Mouse (Mus musculus): ENCODE results near the gene Lingo1.

The Lingo1 gene

GRCm38 (mm10) chr9:56776881-56777801, 19.1 kb downstream of the Lingo1 start:
- DNase-seq (ENCODE audit: low read depth, low spot score): no peak

DNA sequence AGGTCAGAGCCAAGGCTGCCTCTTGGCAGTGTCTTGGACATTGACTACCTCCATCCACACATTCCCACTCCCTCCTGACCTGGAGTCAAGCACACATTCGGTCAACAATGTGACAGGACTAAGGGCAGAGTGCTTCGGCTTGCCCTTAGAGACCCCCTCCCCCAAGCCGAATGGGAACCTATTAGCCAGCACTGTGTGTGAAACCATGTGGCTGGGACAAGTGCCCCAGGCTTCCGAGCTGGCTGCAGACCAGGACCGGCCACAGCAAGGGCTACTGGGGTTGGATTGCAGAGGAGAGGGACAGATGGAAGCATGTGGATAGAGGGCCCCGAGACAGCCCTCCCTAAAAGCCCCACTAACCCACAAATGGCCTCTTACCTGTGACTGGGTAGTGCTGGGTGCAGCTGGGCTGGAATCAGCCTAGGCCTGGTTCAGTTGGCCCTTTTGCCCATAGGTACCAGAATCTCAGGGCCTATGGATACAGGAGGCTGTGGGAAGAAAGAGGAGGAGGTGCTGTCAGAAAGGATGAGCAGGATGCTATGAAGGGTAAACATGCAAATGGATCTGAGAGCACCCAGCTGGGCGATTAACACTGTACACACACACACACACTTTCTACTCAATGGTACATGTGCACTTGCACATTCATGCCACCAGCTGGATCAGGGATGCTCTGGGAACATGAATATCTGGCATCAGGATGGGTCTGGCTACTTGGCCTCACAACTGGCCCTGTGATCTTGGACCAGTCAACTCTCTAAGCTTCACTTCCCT, 20.9 kb downstream of the Lingo1 start:
- DNase-seq (ENCODE audit: low read depth, low spot score): no peak

- DNase-seq (ENCODE audit: low read depth, low spot score): no peak
Measured at GRCm38 (mm10) chr9:56774231-56774630, 22.0 kb downstream of the Lingo1 start.

DNA sequence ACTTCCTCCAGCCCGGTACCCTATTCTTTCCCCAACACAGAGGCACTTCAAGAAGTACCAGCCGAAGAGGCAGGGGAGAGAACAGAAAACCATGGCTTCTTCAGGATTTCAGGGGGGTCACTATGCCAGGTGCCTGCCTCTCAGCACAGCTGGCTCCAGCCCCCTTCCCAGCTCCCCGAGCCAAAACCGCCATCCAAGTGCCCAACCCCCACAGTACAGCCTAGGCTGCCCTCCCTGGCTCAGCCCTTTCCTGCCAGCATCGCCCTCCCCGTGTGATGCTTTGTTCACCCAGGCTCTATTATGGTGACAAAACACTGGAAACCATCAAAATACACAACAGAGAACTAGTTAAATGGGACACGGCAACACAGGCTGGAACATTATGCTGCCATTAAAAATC, 22.6 kb downstream of the Lingo1 start:
- DNase-seq (ENCODE audit: low read depth, low spot score): no peak

GRCm38 (mm10) chr9:56767653-56768136, 28.6 kb downstream of the Lingo1 start:
- DNase-seq (ENCODE audit: low read depth, low spot score): no peak

DNA sequence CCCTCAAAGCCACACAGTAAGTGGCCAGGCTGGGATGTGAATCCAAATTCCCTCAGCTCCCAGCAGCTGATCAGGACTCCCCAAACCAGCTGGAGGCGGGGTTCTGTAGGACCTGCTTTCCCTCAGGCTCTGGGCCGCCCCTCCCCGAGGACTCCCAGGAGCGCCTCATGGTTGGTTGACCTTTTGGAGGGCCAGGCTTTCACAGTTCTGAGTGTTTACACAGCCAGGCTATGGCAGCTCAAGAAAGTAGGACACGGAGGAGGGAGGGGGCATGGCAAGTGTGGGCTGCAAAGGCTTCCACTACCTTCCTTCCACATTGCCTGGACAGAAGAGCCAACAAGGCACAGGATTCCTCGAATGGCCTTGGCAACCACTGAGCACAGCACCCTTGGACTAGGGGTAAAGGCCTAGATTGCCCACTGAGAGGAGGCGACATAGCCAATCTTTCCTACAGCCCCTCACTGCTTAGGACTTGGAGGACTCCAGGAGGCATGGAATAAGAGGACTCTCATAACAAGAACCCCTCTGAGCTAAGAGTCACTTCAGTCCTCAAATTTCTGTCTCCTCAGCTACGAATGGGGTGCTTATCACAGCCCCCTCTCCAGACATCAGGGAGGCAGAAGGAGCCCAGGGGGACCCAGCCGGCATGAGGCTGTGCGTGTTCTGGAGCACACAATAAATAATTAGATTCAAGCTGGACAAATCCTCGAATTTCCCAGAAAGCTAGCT, 29.5 kb downstream of the Lingo1 start:
- no peak for DNase-seq (ENCODE audit: low read depth, low spot score)

DNA sequence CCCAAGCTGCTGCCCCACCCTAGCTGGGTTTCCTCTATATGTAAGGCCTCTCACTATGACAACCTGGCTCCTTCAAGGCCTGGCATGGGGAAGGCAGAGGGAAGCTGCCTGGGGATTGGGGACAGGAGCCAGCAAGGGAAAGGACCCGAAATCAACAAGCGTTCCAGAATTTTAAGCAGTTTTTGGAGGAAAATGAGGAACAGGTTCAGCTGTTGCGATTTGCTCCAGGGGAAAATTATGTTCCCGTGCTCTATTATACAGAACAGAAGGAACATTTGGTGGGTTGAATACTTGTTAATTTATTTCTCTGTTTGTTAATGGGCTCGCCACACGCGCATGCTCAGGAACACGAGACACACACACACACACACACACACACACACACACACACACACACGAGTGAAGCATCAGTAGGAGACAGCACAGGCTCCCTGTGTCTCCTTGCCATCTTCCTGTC, 34.1 kb downstream of the Lingo1 start:
- DNase-seq (ENCODE audit: low read depth, low spot score): no peak

DNA sequence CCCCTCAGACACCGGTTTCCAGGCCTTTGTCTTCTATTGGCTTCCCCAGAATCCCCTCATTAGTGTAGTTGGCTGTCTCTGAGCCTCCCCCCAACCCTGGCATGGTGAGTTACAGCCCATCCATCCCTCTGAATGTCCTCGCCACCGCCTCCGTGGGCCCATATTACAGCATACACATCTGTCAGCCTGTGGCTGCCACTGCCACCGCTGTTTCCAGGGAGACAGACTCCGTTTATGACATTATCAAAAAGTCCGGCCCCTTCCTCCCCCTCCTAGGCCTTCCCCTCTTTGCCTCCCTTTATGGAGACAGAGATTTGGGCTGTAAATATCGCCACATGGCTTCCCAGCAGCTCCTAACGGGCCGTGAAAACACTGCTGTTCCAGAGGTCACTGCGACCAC, 38.5 kb downstream of the Lingo1 start:
- no peak for DNase-seq (ENCODE audit: low read depth, low spot score)

DNA sequence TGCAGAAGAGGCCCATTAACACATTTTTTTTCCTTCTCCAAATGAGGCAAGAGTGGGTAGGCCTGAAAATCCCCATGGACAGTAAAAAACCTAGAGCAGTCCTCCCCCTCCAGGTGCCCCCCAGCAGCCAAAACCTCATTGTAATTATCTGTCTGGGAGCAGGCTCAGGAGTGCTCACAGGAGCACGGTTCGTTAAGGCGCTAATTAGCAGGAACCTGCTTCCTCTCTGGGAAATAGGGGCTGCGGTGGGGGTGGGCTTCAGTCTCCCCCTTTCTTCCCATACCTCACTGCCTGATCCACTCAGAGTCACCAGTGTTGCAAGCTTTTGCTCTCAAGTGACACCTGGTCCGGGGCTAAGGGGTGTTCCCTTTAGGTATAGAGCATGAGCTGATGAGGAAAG, 41.1 kb downstream of the Lingo1 start:
- no peak for DNase-seq (ENCODE audit: low read depth, low spot score)

- no peak for DNase-seq (ENCODE audit: low read depth, low spot score)
Measured at GRCm38 (mm10) chr9:56753386-56753785, 42.9 kb downstream of the Lingo1 start.

DNA sequence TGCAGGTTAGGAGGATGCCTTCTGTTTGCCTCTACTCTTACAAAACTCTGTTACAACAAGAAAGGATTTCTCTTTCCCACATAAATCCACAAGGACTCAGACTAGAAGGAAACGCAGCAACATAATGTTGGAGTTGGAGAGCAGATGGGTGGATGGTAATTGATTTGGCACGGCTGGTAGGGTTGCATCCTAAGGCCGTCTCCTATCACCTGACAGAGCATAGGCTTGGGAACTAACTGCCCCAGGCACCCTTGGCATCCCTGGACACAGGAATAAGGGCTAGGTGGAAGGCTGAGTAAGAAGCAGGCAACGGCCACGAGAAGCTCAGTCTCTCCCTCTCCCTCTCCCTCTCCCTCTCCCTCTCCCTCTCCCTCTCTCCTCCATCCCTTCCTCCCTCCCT, 48.2 kb downstream of the Lingo1 start:
- no peak for DNase-seq (ENCODE audit: low read depth, low spot score)

- no peak for DNase-seq (ENCODE audit: low read depth, low spot score)
Measured at GRCm38 (mm10) chr9:56746926-56747294, 49.4 kb downstream of the Lingo1 start.

- no peak for DNase-seq (ENCODE audit: low read depth, low spot score)
Measured at GRCm38 (mm10) chr9:56746195-56746925, 49.9 kb downstream of the Lingo1 start.

- DNase-seq (ENCODE audit: low read depth, low spot score): no peak
Measured at GRCm38 (mm10) chr9:56744369-56744768, 51.9 kb downstream of the Lingo1 start.

DNA sequence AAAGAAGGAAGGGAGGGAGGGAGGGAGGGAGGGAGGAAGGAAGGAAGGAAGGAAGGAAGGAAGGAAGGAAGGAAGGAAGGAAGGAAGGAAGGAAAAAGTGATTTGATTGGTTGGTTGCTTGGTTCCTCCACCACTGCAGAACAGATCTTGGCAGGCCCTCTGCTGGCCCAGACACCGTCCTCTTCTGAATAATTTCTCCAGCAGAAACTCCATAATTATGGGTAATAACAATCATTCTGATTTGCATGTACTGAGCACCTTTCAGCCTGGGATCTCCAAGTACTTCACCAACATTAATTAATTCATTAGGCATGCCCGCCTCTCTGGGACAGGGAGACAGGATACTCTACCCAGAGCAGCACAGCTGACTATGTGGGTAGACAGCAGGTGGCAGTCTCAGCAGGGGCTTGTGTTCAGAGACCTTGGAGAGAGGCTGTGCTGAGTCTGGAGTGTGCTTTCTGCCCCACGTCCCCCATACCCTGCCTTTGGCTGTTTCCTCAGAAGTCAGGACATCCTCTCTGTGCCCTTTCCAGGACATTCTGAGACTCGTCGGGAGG, 57.0 kb downstream of the Lingo1 start:
- no peak for DNase-seq (ENCODE audit: low read depth, low spot score)

DNA sequence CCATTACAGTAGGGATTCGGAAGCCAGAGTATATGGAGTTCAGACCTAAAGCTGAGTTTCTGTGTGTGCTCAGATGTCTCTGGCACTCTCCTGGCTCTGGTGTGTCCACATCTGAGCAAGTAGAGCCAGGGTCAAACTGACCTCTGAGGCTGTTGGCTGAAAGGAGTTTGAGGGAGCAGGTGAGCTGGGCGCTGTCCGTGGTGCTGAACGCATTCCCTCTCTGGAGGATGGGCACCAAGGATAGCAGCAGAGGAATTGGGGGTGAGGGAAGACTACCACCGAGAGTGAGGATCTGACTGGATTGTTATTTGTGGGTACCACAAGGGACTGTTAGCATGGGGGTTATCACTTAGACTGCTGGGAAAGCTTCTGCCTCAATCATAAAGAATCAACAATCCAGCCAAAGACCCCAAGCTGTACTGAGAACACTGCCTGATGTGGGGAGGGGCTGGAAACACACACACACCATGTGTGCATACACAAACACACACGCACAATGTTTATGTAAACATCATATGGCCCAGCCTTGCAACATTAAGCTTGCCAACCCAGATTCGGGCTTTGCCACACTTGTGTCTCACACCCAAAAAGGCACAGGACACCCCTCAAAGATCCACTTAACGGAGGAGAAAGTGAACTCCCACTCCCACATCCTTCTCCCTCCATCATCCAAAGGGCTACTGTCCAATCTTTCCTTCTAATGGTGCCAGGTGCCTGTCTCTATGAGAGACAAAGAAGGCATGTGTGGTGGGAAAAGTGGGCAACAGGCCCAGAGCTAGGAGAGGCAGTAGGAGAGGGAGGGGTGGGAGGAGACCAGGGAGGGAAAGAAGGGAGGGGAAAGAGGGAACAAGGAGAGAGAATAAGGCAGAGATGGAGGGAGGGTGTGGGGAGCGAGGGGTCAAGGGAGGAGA, 57.8 kb downstream of the Lingo1 start:
- DNase-seq (ENCODE audit: low read depth, low spot score): peak; percentile 63

DNA sequence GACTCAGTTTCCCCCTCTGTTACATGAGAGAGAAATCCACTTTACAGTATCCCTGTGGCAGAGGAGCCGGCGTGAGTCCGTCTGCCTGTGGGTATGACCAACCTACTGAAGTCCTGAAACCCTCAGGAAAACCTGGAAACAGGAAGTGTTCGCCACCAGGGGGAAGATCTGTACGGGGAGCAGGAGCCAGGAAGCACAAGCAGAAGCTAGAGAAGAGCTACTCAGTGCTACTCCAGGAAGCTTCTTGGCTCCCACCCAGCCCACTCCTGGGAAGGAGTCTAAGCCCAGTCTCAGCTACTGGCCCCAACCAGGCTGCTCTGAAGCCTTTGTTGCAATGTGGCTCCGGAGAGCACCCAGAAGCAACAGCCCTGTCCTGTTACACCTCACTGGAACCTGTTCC, 61.9 kb downstream of the Lingo1 start:
- no peak for DNase-seq (ENCODE audit: low read depth, low spot score)

DNA sequence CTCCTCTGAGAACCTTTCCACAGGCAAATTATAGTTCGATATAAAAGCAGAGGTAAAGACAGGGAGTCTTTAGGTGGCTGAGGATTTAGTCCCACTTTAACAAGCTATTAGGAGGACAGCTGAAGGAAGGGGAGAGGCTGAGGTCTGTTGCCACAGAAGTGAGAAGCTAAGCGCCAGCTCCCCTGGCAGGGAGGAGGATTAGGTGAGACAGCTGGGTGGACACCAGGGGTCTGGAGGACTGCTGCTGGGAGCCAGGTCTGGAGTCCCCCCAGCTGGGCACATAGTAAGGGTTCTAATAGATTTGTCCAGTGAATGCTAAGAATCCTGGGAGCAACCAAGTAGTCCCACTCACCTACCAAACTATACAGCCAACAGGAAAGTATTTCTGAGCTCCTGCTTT, 65.3 kb downstream of the Lingo1 start:
- no peak for DNase-seq (ENCODE audit: low read depth, low spot score)

DNA sequence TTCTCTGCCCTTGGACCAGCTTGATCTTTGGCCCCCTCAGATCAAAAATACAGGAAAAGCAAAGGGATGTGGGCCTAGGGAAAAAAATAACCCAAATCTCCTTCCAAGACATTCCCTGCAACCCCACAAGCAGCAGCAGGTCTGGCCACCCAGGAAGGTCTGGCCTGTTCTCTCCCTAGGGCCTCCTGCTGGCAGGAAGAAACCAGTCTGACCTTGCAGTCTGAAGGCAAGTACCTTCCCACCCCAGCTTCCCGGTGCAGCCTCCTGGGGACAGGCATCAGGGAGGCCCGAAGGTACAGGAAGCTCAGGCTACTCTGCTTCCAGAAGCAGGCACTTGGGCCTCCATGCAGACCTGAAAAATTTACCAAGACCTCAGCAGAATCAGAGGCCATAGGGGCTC, 67.1 kb downstream of the Lingo1 start:
- no peak for DNase-seq (ENCODE audit: low read depth, low spot score)

Measured in embryo, embryonic 11.5 days (tissue).